Mouse (Mus musculus): Measurements from ENCODE around the gene Dmrta2. TPM values are rescaled to one million over a fixed set of nuclear protein-coding genes. Genes with fewer than 3 reads are reported as not detected.

The Dmrta2 gene
- polyA plus RNA-seq, 2 experiments, result 0.04 TPM; not detected in 1

GRCm38 (mm10) chr4:109963570-109964279 lies 14.1 kb upstream of the Dmrta2 start:
- no peak for DNase-seq (ENCODE audit: low read depth in 3 of 3, low spot score in 3 of 3)
- no peaks in the 10 kb centered on the region for H3K4me1 ChIP-seq (replicated peaks; ENCODE audit: control insufficient read depth in 2 of 2, insufficient read depth in 2 of 2, low read length in 1 of 2)
- no peak for ATAC-seq (ENCODE audit: insufficient read depth)
- H3K4me2 ChIP-seq (ENCODE audit: low read depth), result no peak overlapping the region
- no peak overlapping the region for H3K27ac ChIP-seq
- no peak for TF ChIP-seq EP300 (IDR thresholded peaks at IDR 0.05; ENCODE audit: low read depth)
- TF ChIP-seq CTCF (IDR thresholded peaks at IDR 0.05; ENCODE audit: low read depth), result no peak
- no peaks in the 10 kb centered on the region; the same call in 1 of the 2 replicates for H3K36me3 ChIP-seq (replicated peaks; ENCODE audit: control insufficient read depth, insufficient read depth, low read depth)
- H3K4me3 ChIP-seq (ENCODE audit: insufficient read depth in 1 of 2, low read depth in 2 of 2, low read length in 2 of 2), result no peak overlapping the region
- no peaks in the 10 kb centered on the region for H3K9me3 ChIP-seq (ENCODE audit: control insufficient read depth, low read length)
- H3K27me3 ChIP-seq (ENCODE audit: control insufficient read depth, insufficient read depth, low read length), result no peaks in the 10 kb centered on the region
- 55% methylated on average over 5 of the region's 5 CpGs for WGBS (ENCODE audit: insufficient replicate concordance)
- H3K9ac ChIP-seq (replicated peaks), result no peak overlapping the region

DNA sequence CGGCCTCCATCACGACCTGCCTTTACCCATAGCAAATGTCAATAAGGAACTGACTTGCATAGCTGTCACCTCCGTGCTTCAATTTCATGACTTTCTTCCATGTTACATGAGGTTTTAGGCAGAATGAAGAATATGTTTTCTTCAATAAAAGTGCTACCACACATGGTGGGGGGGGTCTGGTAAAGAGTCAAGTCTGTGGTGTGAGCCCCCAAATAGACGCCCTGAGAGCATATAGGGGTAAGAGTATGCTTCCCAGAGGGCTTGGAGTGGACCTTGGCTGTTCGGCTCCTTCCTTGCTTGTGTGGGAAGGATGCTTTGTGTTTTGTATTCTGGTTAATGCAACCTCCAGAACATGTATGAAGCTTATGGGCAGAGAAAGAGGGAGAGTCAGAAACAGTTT lies 8.3 kb upstream of the Dmrta2 start:
- Histone ChIP-seq H3K4me3 (ENCODE audit: insufficient read depth in 1 of 2, low read depth in 2 of 2, low read length in 2 of 2) (no peak overlapping the region), H3K9ac (replicated peaks) (no peak overlapping the region), H3K27ac (no peak overlapping the region), H3K4me1 (replicated peaks; ENCODE audit: control insufficient read depth in 2 of 2, insufficient read depth in 2 of 2, low read length in 1 of 2) (no peaks in the 10 kb centered on the region), H3K36me3 (replicated peaks; ENCODE audit: control insufficient read depth, insufficient read depth, low read depth) (no peaks in the 10 kb centered on the region), H3K4me2 (ENCODE audit: low read depth) (no peak overlapping the region), H3K9me3 (ENCODE audit: control insufficient read depth, low read length) (no peaks in the 10 kb centered on the region), H3K27me3 (ENCODE audit: control insufficient read depth, insufficient read depth, low read length) (peaks cover 19% of the 10 kb centered on the region)
- DNase-seq (ENCODE audit: low read depth in 3 of 3, low spot score in 3 of 3) (no peak), ATAC-seq (ENCODE audit: insufficient read depth) (no peak)
- no peak for TF ChIP-seq CTCF (IDR thresholded peaks at IDR 0.05; ENCODE audit: low read depth)
- TF ChIP-seq EP300 (IDR thresholded peaks at IDR 0.05; ENCODE audit: low read depth), result no peak
- WGBS (ENCODE audit: insufficient replicate concordance), result 75% methylated on average over 5 of the region's 5 CpGs

DNA sequence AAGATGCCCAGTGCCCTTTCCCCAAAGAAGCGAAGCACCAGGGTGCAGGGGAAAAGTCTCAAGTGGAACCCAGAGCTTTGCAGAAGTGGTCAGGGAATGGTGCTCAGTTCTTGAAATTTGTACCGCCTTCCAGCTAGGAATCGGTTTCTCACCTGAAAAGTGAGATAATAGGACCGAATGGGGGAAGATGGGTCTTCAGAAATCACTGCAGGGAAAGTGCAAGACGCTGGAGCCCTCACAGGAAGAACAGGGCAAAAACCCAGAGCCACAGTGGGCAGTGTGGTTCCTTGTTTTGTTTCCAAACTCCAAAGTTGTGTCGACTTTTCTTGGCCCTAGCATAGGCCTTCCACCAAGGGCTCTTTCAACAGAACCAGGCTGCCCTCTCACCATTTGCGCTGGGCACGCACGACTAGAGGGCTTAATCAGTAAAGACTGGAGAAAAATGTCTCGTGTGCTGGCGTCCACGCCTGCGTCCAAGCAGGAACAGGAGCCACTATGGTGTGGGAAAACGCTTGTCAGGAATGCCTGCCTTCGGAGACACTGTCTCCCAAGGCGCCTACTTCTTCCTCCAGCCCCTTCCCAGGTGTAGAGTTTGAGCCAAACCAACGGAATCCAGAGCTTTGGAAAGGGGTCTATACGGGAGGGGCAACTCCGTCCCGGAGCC lies 3.7 kb upstream of the Dmrta2 start:
- H3K36me3 ChIP-seq (replicated peaks; ENCODE audit: control insufficient read depth, insufficient read depth, low read depth), result no peaks in the 10 kb centered on the region
- H3K4me1 ChIP-seq (replicated peaks; ENCODE audit: control insufficient read depth in 2 of 2, insufficient read depth in 2 of 2, low read length in 1 of 2), result no peaks in the 10 kb centered on the region
- TF ChIP-seq EP300 (IDR thresholded peaks at IDR 0.05; ENCODE audit: low read depth) (no peak), CTCF (IDR thresholded peaks at IDR 0.05; ENCODE audit: low read depth) (no peak)
- no peak for DNase-seq (ENCODE audit: low read depth in 3 of 3, low spot score in 3 of 3)
- no peak overlapping the region for H3K4me3 ChIP-seq (ENCODE audit: insufficient read depth in 1 of 2, low read depth in 2 of 2, low read length in 2 of 2)
- H3K27me3 ChIP-seq (ENCODE audit: control insufficient read depth, insufficient read depth, low read length), result peaks cover 65% of the 10 kb centered on the region
- no peak overlapping the region for H3K27ac ChIP-seq
- no peak overlapping the region for H3K9ac ChIP-seq (replicated peaks)
- ATAC-seq (ENCODE audit: insufficient read depth), result no peak
- H3K4me2 ChIP-seq (ENCODE audit: low read depth), result no peak overlapping the region
- H3K9me3 ChIP-seq (ENCODE audit: control insufficient read depth, low read length), result no peaks in the 10 kb centered on the region
- 4% methylated on average over 20 of the region's 20 CpGs for WGBS (ENCODE audit: insufficient replicate concordance)

GRCm38 (mm10) chr4:109974655-109975380 lies 3.0 kb upstream of the Dmrta2 start:
- Histone ChIP-seq H3K9me3 (ENCODE audit: control insufficient read depth, low read length) (no peaks in the 10 kb centered on the region), H3K9ac (replicated peaks) (no peak overlapping the region), H3K27ac (no peak overlapping the region), H3K36me3 (replicated peaks; ENCODE audit: control insufficient read depth, insufficient read depth, low read depth) (no peaks in the 10 kb centered on the region), H3K4me3 (ENCODE audit: insufficient read depth in 1 of 2, low read depth in 2 of 2, low read length in 2 of 2) (no peak overlapping the region), H3K4me2 (ENCODE audit: low read depth) (no peak overlapping the region), H3K27me3 (ENCODE audit: control insufficient read depth, insufficient read depth, low read length) (peaks cover 72% of the 10 kb centered on the region), H3K4me1 (replicated peaks; ENCODE audit: control insufficient read depth in 2 of 2, insufficient read depth in 2 of 2, low read length in 1 of 2) (no peaks in the 10 kb centered on the region)
- TF ChIP-seq EP300 (IDR thresholded peaks at IDR 0.05; ENCODE audit: low read depth) (no peak), CTCF (IDR thresholded peaks at IDR 0.05; ENCODE audit: low read depth) (no peak)
- WGBS (ENCODE audit: insufficient replicate concordance), result 4% methylated on average over 33 of the region's 33 CpGs
- no peak for DNase-seq (ENCODE audit: low read depth in 3 of 3, low spot score in 3 of 3)
- ATAC-seq (ENCODE audit: insufficient read depth), result no peak

Data from liver, embryonic 14.5 days (tissue).